Mouse (Mus musculus) midbrain, embryonic 12.5 days (tissue): Measurements from ENCODE around the gene Cd83. TPM values are rescaled to one million over a fixed set of nuclear protein-coding genes. Genes with fewer than 3 reads are reported as not detected.

Experiments
- ATAC-seq: fragments of 200-750 bp; cut with Nextera tagmentation; 2 replicates; pipeline ENCODE4 v1.8.0; 2017; ENCODE audit warnings: low read depth, moderate TSS enrichment, moderate library complexity; ENCODE audit not compliant: low FRiP score
- H3K27ac ChIP-seq: fragments of 300-500 bp; sonication (generic); replicated peaks from 2 replicates; pipeline ENCODE4 v1.5.1; 2016; ENCODE audit warnings: mild to moderate bottlenecking
- H3K27me3 ChIP-seq: fragments of 300-500 bp; sonication (generic); 2 replicates; pipeline ENCODE4 v1.6.1; 2016; ENCODE audit warnings: mild to moderate bottlenecking
- H3K36me3 ChIP-seq: fragments of 300-500 bp; sonication (generic); 2 replicates; pipeline ENCODE4 v1.6.1; 2016
- H3K4me1 ChIP-seq: fragments of 300-500 bp; sonication (generic); 2 replicates; pipeline ENCODE4 v1.6.1; 2016
- H3K4me2 ChIP-seq: fragments of 300-500 bp; sonication (generic); replicated peaks from 2 replicates; pipeline ENCODE4 v1.6.1; 2016; ENCODE audit warnings: mild to moderate bottlenecking, moderate library complexity
- H3K4me3 ChIP-seq: fragments of 300-500 bp; sonication (generic); 2 replicates; pipeline ENCODE4 v1.5.1; 2016; ENCODE audit warnings: mild to moderate bottlenecking
- H3K9ac ChIP-seq: fragments of 300-500 bp; sonication (generic); replicated peaks from 2 replicates; pipeline ENCODE4 v1.6.1; 2016; ENCODE audit warnings: mild to moderate bottlenecking, moderate library complexity
- H3K9me3 ChIP-seq: fragments of 300-500 bp; sonication (generic); 2 replicates; pipeline ENCODE4 v1.6.1; 2016; ENCODE audit warnings: mild to moderate bottlenecking
- WGBS: fragments of 180-500 bp; shearing (Covaris S2); methylation state at CpG from one replicate; pipeline ENCODE4 v1.1.7; 2016; 5-methylcytosine and 5-hydroxymethylcytosine counted together
- polyA plus RNA-seq: library from polyadenylated mRNA; unstranded; fragments of >200 nt; fragmentation: Nextera tagmentation; extraction: Ambion mirVana; gene quantifications from 2 replicates; pipeline ENCODE4 v1.2.1, GENCODE M21; 2016

Cd83 gene
- polyA plus RNA-seq, 1 experiment from 2014 or later, result 7.0 TPM

DNA sequence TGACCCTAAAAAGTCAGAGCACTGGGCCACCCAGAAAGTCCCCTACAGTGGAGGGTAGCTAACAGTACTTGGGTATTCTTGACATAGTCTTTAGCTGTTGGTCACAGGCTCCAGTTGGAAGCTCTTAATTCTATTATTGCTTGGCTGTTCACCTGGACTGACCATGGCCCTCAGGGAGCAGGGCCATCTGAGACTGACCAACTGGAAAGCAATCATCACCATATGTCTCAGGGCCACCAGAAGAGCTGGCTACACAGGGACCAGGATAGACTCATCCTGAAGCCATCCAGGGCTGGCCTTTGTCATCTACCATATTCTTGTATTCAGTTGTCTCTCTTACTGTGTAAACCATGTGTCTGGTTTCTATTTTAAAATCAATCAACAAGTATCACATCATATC is 15.6 kb downstream of the Cd83 start:
- Histone ChIP-seq H3K36me3 (no peaks in the 10 kb centered on the region), H3K27ac (no peak overlapping the region), H3K27me3 (no peaks in the 10 kb centered on the region), H3K9me3 (no peaks in the 10 kb centered on the region), H3K9ac (no peak overlapping the region), H3K4me2 (no peak overlapping the region), H3K4me3 (no peak overlapping the region), H3K4me1 (no peaks in the 10 kb centered on the region)
- no peak for ATAC-seq

DNA sequence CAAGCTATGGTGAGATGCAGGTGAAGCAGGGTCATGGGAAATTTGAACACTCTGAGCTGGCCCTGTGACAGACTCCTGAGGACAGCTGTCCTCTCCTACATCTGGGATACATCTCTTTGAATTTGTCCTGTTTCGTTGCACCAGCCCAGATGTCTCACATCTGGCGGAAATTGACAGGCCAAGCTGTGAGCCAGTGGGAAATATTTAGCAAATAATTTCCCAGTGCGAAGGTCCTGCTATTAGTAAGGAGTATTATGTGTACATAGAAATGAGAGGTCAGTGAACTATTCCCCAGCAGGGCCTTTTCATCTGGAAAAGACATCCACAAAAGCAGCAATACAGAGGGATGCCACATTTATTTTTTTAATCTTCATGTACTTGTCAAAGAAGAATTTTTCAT is 17.4 kb downstream of the Cd83 start:
- Histone ChIP-seq H3K4me1 (peaks cover 11% of the 10 kb centered on the region), H3K9me3 (no peaks in the 10 kb centered on the region), H3K4me3 (no peak overlapping the region), H3K27ac (no peak overlapping the region), H3K9ac (no peak overlapping the region), H3K4me2 (no peak overlapping the region), H3K36me3 (no peaks in the 10 kb centered on the region), H3K27me3 (no peaks in the 10 kb centered on the region)
- no peak for ATAC-seq
- 84% methylated on average over 3 of the region's 3 CpGs for WGBS

DNA sequence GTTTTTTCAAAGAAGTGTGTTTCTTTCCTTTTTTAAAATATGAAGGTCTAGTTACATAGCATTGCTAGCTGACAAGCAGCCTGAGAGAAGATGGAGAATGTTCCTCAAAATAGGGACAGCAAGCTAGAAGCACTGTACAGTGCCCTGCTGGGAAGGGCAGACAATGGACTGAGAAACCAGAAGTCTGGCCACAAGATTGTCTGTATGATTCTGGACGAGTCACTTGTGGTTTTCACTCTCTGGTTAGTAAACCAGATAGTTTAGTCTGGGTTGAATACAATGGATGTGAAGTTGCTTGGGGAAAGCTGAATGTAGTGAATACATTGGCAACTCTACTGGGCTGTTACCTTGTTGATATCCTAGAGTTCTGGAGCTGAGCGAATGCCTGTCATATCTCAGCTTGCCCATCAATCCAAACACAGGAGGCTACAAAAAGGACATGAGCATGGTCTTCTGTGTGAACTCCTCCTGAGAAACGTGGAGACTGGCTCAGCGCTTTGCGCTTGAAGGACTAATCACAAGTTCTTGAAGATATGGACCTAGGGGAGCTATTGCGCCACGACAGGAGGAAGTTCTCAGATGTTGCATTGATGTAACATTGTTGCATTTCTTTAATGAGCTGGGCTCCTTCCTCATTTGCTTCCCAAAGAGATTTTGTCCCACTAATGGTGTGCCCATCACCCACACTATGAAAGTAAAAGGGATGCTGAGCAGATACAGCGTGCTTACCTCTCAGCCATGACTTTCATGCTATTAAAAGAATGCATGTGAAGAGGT is 18.0 kb downstream of the Cd83 start:
- no peak overlapping the region for H3K4me2 ChIP-seq
- no peak overlapping the region for H3K27ac ChIP-seq
- no peaks in the 10 kb centered on the region for H3K27me3 ChIP-seq
- peaks cover 17% of the 10 kb centered on the region for H3K4me1 ChIP-seq
- WGBS, result 89% methylated on average over 8 of the region's 8 CpGs
- no peak overlapping the region for H3K9ac ChIP-seq
- H3K36me3 ChIP-seq, result no peaks in the 10 kb centered on the region
- no peak overlapping the region for H3K4me3 ChIP-seq
- H3K9me3 ChIP-seq, result no peaks in the 10 kb centered on the region
- ATAC-seq, result no peak

DNA sequence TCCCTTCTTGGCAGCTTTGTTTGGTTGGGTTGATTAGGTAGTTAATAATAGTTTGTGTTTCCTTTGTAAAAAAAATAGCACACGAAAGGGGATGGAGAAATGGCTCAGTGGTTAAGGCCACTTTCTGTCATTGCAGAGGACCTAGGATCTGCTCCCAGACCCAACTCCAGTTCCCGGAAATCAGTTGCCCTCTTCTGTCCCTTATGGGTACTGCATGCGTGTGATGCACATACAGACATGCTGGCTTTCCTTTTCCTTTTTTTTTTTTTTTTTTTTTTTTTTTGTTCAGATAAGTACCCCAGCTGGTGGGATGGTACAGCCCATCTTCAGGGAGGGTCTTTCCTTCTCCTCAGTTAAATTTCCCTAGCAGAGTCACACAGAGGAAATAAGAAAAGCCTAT is 20.1 kb downstream of the Cd83 start:
- H3K4me2 ChIP-seq, result no peak overlapping the region
- H3K27ac ChIP-seq, result no peak overlapping the region
- H3K4me3 ChIP-seq, result no peak overlapping the region
- H3K9me3 ChIP-seq, result no peaks in the 10 kb centered on the region
- H3K36me3 ChIP-seq, result no peaks in the 10 kb centered on the region
- peaks cover 18% of the 10 kb centered on the region for H3K4me1 ChIP-seq
- ATAC-seq, result no peak
- no peak overlapping the region for H3K9ac ChIP-seq
- H3K27me3 ChIP-seq, result peaks cover 7% of the 10 kb centered on the region; the same call in 1 of the 2 replicates
- 90% methylated on average over 3 of the region's 3 CpGs for WGBS

DNA sequence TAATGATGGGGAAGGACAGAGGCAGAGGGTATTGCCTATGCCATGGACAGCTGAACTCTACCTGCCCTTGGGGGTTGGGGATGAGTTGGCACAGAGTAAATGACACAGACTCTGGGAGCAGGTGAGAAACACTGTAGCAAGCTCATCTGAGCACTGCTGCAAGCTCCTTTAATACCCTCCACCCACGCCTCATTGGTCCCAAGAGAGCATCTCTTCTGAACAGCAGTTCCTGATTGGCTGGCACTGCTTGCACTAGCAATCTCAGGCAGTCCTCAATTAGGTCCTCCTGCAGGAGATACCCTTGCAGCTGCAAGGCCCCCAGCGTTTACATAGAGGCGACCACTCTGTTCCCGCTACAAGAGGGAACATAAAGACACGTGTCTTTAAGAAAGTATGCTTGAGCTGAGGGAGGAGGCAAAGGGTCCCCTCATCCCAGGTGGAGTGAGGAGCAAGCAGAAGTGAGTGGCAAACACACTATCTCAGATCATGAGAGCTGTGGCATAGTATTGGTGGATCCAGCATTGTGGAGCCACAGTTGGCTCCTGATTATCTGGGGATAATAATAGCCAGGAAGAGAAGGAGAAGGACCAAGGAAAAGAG is 20.7 kb downstream of the Cd83 start:
- peaks cover 18% of the 10 kb centered on the region for H3K4me1 ChIP-seq
- no peak overlapping the region for H3K27ac ChIP-seq
- no peak overlapping the region for H3K4me3 ChIP-seq
- H3K36me3 ChIP-seq, result no peaks in the 10 kb centered on the region
- no peak overlapping the region for H3K4me2 ChIP-seq
- H3K9me3 ChIP-seq, result no peaks in the 10 kb centered on the region
- peaks cover 7% of the 10 kb centered on the region; the same call in 1 of the 2 replicates for H3K27me3 ChIP-seq
- H3K9ac ChIP-seq, result no peak overlapping the region
- no peak for ATAC-seq
- 90% methylated on average over 5 of the region's 5 CpGs for WGBS

DNA sequence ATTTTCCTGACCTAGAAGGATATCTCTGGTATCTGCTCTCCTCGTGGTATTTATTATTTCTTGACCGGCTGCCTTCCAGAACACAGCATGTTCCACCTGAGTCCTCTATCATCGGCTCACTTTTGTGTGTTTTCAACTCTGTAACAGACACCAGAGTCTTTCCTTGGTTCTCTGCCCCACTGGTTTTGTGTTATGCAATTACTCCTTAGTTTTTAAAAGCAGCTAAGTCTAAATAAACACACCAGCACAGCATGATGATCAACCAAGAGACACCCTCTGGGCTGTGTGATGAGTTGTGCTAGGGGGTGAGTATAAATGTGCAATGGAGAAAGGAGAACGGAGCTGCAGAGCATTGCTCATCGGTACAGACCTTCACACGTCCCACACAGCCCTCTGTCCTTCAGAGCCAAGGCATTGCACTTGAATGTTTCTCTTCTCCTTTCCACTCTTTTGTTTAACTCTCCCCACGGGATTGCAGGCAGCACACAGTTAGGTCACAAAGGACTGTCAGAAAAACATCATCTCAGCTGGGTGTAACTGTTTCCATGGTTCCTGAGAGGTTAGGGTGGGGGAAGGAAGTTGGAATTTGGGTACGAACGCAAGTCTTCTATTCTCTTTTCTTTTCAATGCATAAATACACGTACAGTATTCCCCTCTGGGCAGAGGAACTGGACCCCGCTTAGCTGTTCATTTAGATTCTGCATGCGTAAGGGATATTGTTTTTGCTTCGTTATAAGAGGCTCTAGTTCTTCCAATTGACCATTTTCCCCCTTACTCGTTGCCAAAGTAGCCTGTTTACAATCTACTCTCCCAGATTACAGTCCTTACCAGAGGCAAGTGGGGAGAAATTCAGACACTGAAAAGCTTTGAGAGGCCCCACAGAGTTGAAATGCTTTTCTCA is 22.0 kb downstream of the Cd83 start:
- Histone ChIP-seq H3K27ac (peak overlapping the region; percentile 27), H3K4me2 (0 out of 2 replicates have a peak overlapping the region, but pooled peaks have one; percentile 4), H3K4me1 (peaks cover 18% of the 10 kb centered on the region), H3K4me3 (no peak overlapping the region), H3K9ac (no peak overlapping the region), H3K36me3 (no peaks in the 10 kb centered on the region), H3K27me3 (peaks cover 7% of the 10 kb centered on the region; the same call in 1 of the 2 replicates), H3K9me3 (no peaks in the 10 kb centered on the region)
- ATAC-seq, result no peak
- 45% methylated on average over 14 of the region's 14 CpGs for WGBS

DNA sequence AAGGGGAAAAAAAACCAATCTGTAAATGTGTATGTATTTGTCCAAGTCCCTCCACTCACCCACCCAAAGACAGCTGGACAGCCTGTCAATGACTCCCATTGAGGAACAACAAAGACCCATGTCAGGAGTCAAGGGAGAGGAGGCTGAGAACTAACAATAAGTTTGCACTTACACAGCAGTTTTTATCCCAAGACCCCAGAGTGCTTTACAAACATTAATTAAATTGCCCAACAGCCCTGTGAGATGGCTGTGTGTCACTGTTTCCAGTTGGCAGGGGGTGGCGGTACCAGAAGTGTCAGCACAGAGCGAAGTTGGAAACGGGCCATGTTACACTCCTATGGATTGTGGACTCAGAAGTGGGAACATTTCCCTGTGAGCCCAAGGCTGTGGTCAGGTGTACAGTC is 22.7 kb downstream of the Cd83 start:
- Histone ChIP-seq H3K9ac (no peak overlapping the region), H3K4me2 (no peak overlapping the region), H3K27ac (peak overlapping the region; percentile 27), H3K36me3 (no peaks in the 10 kb centered on the region), H3K4me1 (peaks cover 18% of the 10 kb centered on the region), H3K9me3 (no peaks in the 10 kb centered on the region), H3K4me3 (no peak overlapping the region), H3K27me3 (peaks cover 7% of the 10 kb centered on the region; the same call in 1 of the 2 replicates)
- WGBS, result 57% methylated on average over 3 of the region's 3 CpGs
- no peak for ATAC-seq

DNA sequence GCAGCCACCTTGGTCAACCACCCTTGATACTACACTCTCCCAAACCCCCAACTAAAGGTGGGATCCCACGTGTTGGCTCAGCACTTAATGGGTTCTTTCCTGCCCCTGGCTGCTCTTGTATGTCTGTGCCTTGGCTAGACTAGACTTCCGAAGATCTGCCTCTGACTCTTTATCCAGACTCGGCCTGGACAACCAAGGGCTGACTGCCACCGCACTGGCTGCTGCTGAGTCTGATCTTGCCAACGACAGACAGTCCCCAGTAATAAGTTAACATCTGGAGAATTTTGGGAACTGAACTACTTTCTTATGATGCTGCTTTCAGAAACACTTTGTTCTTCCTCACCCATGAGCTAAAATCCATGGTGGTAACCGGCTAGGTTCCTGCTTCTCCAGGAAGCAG is 26.0 kb downstream of the Cd83 start:
- H3K9me3 ChIP-seq, result 0 out of 2 replicates have a peak, but pooled peaks cover 3% of the 10 kb centered on the region
- no peak overlapping the region for H3K9ac ChIP-seq
- no peak for ATAC-seq
- peaks cover 18% of the 10 kb centered on the region for H3K4me1 ChIP-seq
- no peak overlapping the region for H3K4me2 ChIP-seq
- H3K36me3 ChIP-seq, result no peaks in the 10 kb centered on the region
- H3K4me3 ChIP-seq, result no peak overlapping the region
- WGBS, result 85% methylated on average over 6 of the region's 6 CpGs
- no peak overlapping the region for H3K27ac ChIP-seq
- H3K27me3 ChIP-seq, result peaks cover 7% of the 10 kb centered on the region; the same call in 1 of the 2 replicates

DNA sequence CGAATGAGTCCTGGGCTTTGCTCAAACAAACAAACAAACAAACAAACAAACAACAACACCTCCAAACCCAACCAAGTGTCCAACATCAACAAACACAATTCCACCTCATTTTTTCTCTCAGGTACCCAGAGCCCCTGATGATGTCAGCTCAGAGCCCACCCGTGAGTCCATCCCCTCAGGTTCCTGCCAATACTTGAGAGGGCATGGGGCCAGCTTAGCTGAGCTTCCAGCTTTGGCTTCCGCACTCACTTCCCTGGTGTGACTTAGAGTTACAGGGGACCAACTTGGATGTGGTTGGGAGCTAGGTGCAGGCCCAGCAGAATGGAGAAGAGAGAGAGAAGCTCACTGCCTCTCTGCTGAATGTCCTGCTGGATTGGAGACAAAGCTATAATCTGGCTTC is 27.3 kb downstream of the Cd83 start:
- ATAC-seq, result no peak
- H3K4me2 ChIP-seq, result no peak overlapping the region
- H3K9ac ChIP-seq, result no peak overlapping the region
- H3K4me1 ChIP-seq, result peaks cover 8% of the 10 kb centered on the region
- peaks cover 7% of the 10 kb centered on the region; the same call in 1 of the 2 replicates for H3K27me3 ChIP-seq
- no peak overlapping the region for H3K4me3 ChIP-seq
- H3K9me3 ChIP-seq, result 0 out of 2 replicates have a peak, but pooled peaks cover 3% of the 10 kb centered on the region
- H3K36me3 ChIP-seq, result no peaks in the 10 kb centered on the region
- no peak overlapping the region for H3K27ac ChIP-seq
- WGBS, result 91% methylated on average over 3 of the region's 3 CpGs

DNA sequence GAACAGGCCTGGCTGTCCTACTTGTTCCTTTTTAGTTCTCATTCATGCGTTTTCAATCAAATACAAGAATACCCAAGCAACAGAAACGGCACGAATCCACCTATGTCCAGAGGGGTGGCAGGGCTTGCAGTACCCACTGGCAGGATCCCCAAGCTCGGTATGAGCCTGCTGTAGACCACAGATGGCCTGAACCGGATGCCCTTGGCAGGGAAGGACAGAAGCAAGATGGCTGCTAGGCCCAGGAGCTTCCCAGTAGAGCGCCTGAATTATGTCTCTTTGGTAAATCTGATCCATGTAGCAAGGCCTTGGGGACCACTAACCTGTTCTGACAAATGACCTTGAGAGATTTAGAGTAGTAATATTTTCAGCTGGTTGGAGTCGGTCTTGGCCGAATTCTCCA is 28.9 kb downstream of the Cd83 start:
- H3K27ac ChIP-seq, result no peak overlapping the region
- 91% methylated on average over 8 of the region's 8 CpGs for WGBS
- H3K36me3 ChIP-seq, result no peaks in the 10 kb centered on the region
- no peak overlapping the region for H3K4me3 ChIP-seq
- no peak for ATAC-seq
- no peak overlapping the region for H3K9ac ChIP-seq
- H3K4me1 ChIP-seq, result no peaks in the 10 kb centered on the region
- no peak overlapping the region for H3K4me2 ChIP-seq
- 0 out of 2 replicates have a peak, but pooled peaks cover 3% of the 10 kb centered on the region for H3K9me3 ChIP-seq
- H3K27me3 ChIP-seq, result peaks cover 6% of the 10 kb centered on the region; the same call in 1 of the 2 replicates

DNA sequence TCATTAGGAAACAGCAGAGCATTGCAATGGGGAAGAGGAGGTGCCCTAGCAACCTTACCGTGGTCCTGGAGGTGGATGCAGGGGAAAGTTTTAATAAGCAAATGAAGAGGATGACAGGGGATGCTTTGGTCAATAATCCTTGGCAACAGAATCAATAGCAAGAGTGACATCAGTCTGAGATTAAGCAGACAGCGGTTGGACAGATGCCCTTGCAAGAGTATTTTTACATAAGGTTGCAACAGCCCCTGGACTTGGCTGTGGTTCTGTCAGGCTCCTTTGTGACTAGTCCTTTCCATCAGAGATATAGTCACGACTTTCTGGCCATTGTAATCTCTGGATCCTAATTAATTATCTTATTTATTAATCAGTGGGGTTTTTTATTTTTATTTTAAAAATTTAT is 32.9 kb downstream of the Cd83 start:
- H3K27me3 ChIP-seq, result no peaks in the 10 kb centered on the region
- H3K9ac ChIP-seq, result no peak overlapping the region
- no peak overlapping the region for H3K4me3 ChIP-seq
- 0 out of 2 replicates have a peak, but pooled peaks cover 3% of the 10 kb centered on the region for H3K9me3 ChIP-seq
- H3K4me1 ChIP-seq, result no peaks in the 10 kb centered on the region
- no peak overlapping the region for H3K27ac ChIP-seq
- WGBS, result 61% methylated on average over 3 of the region's 3 CpGs
- ATAC-seq, result no peak
- H3K4me2 ChIP-seq, result no peak overlapping the region
- H3K36me3 ChIP-seq, result no peaks in the 10 kb centered on the region
